Mouse (Mus musculus): ENCODE measurements around the gene Nell1.
A peak's percentile ranks its signal among the peaks of the same experiment; 100 is the strongest.

Nell1 gene

DNA sequence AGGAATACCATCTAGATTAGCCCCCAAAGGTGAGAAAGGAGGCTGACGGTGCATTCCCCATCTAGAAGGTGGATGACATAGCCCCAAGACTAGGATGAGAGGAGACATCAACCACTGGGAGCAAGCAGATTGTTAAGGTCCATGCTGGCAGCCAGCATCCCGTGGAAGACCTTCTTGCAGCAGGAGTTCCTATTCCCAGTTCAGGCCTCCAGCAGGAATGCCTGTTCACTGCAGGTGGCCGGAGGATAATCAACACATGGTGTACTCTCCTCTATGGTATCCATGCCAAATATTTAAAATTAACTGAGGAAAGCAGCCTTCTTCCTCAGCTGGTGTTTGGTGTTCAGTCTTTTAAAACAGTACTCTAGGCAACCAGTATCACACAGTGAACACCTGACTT lies 574.9 kb downstream of the Nell1 start:
- DNase-seq (ENCODE audit: low read depth, low spot score): no peak

DNA sequence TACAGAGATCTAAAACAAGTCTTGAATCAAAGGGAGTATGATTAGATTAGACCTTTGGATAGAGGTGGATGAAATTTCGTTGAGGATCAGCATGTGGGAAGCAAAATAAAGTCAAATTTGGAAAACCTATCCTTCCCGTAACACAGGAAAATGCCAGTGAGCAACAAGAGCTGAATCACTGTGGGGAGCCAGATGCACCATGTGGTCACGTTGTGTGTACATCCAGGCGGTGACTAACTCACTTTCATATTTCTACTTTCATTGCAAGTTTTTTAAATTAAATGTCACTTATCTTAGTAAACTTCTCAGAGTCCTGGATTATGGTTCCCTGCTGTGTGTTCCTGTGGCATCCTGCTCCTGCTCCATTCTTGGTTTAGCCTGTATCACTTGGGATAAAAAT lies 576.8 kb downstream of the Nell1 start:
- DNase-seq (ENCODE audit: low read depth, low spot score): no peak

DNA sequence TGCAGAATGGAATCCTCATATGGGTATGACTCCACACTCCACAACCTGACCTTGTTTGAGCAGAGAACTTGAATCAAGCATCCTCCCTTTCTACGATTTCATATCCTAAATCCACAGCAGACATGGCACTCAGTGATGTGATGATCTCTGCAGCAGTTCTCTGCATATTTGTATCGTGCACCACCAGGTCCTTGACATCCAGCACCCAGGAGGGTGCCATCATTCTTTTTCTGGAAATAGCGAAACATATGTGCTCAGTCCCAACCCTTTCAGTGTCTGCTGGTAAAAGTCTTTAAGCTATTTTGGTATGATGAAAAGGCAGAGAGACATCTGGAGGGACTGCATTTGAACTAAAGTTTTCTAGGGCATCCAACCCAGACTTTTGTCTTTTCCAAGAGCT lies 588.0 kb downstream of the Nell1 start:
- no peak for DNase-seq (ENCODE audit: low read depth, low spot score)

DNA sequence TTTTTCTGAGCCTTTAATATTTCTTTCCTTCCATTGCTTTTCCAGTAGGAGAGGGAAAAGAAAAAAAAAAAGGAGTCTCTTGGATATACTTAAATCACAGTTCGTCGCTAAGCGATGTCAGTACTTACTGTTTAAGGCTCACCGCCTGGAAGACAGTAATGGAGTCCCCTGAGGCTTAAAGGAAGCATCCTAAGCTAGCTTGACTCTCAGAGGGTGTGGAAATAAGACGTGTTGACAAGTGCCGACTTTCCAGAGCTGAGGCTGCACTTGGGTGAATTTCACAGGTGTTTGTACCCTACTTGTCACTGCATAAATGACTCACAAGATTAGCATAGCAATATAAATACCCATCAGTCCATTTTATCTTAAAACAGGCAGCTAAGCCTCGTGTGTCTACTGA lies 599.2 kb downstream of the Nell1 start:
- DNase-seq (ENCODE audit: low read depth, low spot score): no peak

DNA sequence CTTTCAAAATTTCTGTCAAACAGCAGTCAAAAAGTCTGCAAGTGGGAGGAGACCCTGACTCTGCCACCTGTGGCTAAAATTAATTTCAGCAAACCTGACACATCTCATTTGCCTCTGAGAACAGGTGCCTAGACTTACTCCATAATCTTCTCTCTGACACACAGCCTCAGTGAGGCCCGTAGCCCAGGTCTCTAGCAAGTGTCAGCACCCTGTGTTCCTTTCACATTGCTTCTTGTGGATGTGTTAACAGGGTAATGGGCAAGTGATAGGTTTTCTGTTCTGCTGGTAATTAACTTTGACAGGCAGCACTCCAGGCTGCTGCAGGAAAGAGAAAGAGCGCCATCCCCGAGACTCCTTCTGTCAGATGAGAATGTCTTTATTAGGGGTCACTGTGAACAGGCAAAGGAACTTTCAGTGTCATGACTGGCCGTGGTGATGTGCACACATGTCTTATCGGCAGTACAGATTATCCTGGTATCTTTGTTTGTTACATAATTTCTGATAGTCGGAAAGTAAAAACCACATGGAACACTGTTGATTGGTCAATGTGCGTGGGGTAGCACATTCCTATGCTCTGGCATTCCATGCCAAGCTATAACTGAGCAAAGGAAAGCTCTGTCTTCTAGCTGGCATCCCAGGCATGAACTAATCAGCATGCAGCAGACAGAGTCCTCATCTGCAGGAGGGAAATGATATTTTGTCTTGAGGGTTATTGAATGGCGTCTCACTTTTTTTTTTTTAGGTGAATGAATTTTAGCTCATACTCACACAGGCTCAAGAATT lies 614.2 kb downstream of the Nell1 start:
- no peak for DNase-seq (ENCODE audit: low read depth, low spot score)

DNA sequence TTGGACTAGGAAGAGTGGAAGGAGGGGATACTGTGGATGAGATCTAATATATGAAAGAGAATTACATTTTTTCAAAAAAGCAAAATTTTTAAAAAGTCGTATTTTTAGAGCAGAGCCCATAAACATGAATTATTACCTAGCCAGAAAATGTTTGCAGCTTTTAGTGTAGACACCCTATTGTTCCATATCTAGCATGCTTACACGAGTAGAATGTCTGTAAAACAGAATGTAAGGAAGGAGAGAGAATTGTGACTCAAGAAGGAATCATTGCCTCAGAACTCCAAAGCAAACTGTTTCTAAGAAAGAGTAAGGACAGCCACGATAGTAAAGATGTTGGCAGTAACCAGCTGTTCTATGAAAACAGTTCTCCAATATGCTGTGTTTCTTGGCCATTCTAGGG lies 624.2 kb downstream of the Nell1 start, which contains the start of gene 4933405O20Rik:
Gene 4933405O20Rik (plus strand): TSS at position 301 of the 400 bp plus-strand sequence.
- no peak for DNase-seq (ENCODE audit: low read depth, low spot score)

DNA sequence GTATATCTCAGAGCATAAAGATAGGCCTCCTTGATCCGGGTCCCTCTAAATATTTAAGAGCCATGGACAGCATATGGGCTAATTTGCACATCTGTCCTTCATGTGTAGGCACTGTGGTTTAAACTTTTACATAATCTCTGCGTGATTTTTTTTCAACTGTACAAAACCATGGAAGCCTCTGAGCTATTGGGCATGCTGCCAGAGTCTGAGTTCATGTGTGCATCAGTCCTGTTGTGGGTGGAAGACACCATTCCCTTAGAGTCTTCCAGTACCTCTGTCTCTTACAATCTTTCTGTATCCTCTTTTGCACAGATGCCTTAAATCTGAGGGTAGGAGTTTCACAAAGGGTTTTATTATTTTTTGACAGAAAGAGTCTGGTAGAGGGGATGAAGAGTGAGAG lies 639.4 kb downstream of the Nell1 start:
- DNase-seq (ENCODE audit: low read depth, low spot score): no peak

DNA sequence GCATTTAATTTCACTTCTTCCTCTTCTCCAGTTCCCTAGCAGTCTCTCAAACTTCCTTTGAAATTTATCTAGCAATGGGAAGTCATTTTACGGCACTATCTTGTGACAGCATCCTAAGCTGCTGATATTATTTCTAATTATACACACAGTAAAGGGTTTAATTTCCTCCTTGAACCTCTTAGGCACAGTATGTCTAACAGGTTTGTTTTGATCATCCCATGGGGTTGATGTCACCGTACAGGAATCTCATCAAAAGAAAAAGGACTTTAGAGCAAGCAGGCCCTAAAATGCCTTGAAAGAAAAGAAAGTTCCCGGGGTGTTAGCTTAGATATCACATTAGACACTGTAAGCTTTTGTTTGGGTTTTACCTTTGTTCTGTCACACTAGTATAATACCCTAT lies 654.5 kb downstream of the Nell1 start:
- DNase-seq (ENCODE audit: low read depth, low spot score): no peak

DNA sequence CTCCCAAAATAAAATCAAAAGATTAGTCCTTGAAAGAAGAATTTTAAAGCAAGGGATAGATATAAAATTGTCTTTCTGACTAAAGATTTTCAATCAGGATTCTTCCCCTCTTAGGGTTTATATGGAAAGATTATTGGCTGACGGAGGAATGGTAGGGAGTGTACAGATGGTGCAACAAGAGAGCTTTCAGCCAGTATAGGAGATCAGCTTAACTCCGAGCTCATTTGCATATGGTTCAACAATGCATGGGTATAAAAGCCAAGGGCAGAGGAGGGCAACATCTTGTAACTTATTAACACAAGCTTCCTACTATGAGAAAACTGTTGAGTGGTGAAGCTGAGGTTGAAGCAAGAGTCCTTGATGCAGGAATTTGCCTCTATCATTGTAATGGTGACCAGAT lies 658.5 kb downstream of the Nell1 start:
- no peak for DNase-seq (ENCODE audit: low read depth, low spot score)

DNA sequence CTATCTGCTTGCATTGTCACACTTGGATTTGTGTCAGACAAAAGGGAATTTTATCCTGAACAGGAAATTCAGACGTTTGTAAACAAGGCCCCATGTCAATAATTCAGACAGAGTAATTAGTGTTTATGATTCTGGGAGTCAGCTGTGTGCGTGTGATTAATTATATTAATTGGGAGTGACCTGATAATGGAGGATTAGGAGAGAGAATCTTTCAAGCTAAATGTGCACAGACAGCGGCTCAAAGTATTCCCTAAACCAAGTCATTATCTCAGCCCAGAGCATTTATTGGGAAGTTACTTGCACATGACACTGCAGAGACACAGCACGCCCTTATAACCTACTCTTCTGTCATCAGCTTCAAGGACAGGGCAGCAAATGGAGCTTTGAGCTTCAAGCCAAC lies 697.6 kb downstream of the Nell1 start:
- DNase-seq (ENCODE audit: low read depth, low spot score): no peak

DNA sequence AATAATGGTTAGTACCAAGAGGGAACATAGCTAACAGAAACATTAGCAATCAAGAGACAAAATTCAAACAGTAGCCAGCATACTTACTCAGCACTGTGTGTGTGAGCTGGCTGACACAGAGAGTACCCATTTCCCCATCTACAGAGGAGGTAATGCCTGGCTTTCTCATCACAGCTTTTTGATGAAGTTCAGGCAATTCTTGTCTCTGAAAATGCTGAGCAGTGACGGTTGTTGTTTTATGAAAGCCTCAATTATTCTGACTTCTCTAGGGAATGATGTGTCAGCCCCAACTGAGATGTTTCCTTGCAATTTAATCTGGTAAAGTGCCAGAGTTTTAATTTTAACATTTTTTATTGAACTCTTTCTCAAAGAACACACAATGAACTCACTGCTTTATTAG lies 700.8 kb downstream of the Nell1 start:
- DNase-seq (ENCODE audit: low read depth, low spot score): peak; percentile 8

DNA sequence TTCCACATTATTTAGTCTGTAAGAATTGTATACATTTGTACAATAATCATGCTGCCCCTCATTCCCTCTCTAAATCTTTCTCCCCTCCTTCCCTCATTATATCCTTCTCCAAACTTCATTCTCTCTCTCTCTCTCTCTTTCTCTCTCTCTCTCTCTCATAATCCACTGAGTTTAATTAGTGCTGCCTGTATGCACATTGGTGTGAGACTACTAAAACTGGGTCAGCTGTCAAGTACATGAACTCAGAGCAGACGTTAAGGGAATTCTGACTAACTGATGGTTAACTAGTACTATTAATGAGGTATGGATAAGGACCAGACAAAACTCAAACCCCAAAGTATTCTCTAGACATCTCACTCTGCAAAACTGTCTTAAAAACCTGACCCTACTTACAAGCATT lies 702.8 kb downstream of the Nell1 start:
- DNase-seq (ENCODE audit: low read depth, low spot score): no peak

DNA sequence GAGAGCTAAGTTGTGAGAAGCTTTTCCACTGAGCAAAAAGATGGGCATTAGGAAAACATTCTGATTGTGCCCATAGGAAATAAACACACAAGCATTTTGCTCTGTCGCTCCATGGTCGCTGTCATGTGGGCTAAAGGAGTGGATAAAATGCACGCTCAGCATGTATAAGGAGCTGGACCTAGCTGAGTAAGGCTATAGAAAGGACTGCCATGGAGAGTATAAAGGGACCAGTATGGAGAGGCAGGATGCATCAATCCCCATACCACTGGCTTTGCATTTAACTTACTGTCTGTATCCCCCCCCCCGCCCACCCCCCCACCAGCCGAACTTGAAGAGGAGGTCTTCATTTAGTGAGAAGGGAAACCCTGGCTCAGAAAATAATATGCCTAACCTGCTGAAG lies 711.7 kb downstream of the Nell1 start:
- no peak for DNase-seq (ENCODE audit: low read depth, low spot score)

DNA sequence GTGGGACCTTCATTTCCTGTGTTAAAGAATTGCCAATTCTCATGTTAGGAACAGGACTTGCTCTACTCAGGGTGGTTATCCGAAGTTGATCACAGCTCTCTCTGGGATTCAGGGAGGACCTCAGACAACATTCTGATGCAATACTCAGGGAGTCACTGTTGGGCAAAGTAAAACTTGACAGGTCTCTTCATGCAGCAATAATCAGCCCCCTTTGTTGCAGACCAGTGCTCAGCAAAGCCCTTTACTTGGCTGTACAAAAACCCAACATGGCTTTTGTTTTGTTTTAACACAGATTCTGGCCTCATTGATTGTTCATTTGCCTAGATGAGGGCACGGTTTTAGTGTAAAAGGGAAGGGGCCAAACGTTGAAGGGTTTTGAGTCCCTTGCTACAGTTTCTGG lies 750.5 kb downstream of the Nell1 start:
- DNase-seq (ENCODE audit: low read depth, low spot score): no peak

DNA sequence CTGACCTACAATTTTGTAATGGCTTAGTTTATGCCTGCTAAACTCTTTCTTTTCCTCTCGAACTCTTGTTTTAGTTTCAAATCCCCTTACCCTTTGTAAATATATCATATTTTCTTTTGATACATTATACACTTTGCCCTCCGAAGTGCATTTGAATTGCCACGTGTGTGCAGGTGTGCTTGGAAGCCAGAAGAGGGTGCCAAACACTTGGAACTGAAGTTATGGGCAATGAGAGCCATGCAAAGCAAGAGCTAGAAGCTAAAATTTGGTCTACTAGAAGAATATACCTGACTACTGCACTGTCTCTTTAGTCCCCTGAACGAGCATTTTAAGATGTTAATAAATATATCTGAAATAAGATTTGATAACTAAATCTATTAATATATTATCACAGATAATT lies 756.3 kb downstream of the Nell1 start:
- DNase-seq (ENCODE audit: low read depth, low spot score): no peak

DNA sequence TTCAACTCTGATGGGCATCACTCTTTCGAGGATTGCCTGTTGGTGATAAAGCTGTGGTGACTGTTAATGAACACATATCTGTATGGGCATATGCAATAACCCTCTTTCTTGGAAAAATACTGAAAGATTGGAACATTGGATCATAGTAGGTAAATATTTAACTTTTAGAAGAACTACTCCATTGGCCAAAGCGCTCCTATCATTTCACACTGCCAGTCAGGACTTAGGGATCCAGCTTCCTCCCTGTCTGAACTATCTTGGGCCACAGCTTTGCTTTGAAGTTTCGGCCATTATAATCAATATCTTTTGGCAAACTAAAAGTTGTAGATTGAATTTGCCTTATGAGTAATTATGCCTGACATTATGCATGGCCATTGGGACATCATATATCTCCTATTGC lies 780.9 kb downstream of the Nell1 start:
- DNase-seq (ENCODE audit: low read depth, low spot score): no peak

DNA sequence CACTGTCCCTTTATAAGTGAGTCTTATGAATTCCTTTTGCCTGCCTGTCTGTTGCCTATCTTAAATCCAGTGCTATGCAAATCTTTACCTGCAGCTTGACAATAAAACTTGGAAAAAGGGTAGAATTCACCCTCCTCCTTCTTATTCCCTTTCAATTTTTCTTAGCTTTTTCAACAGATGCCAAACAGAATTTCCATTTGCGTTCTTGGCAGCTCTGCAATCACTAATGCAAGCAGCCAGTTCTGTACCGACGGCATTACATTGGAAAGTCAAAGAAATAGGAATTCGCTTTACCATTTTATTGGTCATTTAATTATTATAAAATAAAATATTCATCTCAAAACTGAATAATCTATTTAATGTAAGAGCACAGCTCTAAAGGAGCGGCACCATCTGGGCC lies 781.7 kb downstream of the Nell1 start:
- DNase-seq (ENCODE audit: low read depth, low spot score): peak; percentile 12

DNA sequence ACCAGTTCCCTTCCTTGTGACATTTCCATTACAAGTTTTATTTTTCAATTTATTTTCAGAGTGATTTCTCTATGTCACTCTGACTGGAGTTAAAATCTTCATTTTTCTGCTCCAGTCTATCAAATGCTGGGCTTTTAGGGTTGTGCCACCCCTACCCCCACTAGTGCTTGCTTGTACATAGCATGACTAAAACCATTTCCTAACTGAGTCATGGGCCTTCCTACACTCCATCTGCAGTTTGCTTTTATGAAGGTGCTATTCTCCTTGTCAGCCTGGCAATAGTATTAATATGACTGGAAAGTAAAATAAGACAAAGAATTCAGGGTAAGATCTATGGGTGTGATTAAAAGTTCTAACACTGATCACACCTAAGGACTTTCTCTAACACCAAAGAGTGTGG lies 798.9 kb downstream of the Nell1 start:
- no peak for DNase-seq (ENCODE audit: low read depth, low spot score)

DNA sequence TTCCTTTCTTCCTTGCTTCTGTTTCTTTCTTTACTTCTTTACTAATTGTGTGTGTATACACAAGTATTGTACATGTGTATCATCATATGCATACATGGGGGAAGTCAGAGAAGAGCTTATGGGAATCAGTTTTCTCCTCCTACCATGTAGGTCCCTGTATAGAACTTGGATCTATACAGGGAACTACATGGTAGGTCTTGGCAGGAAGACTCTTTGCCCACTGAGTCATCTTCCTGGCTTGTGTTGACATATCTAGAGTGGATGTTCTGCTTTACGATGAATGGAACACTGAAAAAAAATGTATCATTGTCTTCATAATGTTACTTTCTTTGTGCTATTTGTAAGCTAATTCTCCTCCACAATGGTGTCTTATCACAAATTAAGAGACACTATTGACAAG lies 806.4 kb downstream of the Nell1 start:
- no peak for DNase-seq (ENCODE audit: low read depth, low spot score)

DNA sequence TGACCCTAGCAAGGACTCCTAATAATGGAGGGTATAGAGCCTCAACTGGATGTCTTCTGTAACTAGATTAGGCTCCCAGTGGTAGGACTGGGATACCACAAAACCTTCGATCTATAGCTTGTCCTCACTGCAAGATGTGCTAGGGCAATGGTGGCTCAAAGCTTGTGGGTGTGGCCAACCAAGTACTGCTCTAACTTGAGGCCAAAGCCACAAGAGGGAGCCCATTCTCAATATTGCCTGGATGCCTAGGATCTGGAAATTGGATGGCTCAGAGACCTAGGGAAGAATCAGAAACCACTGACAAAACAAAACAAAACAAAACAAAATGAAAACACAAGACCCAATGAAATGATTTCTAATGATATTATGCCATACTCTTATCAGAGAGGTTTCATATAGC lies 809.0 kb downstream of the Nell1 start:
- no peak for DNase-seq (ENCODE audit: low read depth, low spot score)

DNA sequence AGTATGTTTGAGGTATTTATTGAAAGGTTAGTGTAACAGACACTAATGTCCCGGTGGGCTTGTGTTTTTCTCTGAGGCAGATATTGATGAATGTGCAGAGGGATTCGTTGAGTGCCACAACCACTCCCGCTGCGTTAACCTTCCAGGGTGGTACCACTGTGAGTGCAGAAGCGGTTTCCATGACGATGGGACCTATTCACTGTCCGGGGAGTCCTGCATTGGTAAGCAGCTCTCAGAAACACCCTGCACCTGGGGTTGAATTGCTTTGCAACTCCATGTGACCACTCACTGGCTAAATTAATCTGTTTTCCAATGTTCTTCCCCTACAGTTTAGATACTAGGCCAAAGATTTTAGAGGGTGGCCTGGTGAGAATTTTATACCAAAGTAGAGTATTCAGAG lies 851.5 kb downstream of the Nell1 start:
- DNase-seq (ENCODE audit: low read depth, low spot score): no peak

DNA sequence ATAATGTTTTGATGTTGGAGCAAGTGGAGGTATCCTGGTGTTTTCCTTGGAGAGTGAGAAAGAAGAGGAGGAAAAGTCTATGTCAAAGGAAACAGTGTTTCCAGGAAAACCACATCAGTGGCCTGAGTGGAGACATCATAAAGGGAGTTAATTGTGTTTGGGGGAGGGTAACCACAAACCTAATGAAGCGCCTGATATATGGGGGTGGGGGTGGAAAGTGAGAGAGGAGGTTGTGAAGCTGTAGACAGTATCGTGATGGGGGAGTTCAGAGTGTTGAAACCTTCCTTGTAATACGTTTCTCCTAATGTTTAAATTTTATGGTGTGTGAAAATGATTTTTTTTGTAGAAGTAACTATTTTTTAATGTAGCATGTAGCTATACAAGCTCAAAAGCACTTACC lies 858.1 kb downstream of the Nell1 start:
- DNase-seq (ENCODE audit: low read depth, low spot score): no peak

DNA sequence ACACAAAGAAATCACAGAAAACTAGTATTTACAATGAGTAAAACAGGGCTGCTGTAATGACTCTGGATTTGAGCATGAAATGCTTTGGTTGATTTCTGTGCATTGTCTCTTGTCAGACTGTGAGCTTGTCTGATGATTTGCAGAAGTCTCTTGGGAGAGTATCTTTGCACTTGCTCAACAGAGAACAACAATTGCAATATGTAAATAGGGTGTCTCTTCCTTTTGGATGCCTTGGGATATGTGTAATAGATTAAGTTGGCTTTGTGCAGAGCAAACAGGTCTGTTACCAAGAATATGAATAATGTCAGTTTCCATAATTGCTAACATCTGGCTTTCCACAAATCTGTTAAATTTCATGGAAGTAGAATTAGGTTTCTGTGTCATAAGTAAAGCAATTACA lies 868.0 kb downstream of the Nell1 start:
- no peak for DNase-seq (ENCODE audit: low read depth, low spot score)

DNA sequence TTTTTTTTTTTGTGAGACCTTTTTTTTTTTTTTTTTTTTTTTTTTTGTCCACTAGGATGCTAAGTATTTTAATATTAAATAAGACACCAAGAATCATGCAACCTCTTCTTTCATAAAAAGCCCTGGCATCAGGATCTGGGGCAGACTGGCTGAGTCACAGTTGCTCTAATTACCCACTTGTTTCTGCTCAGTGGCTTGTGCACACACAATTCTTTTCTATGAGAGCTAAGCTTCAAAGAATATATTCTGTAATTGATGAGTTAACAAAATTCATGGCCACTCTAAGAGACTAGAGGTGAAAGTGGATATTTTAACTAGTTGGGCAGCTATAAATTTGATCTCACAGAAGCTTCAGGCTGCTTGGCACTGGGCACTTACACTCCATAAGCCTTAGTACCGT lies 873.3 kb downstream of the Nell1 start:
- DNase-seq (ENCODE audit: low read depth, low spot score): no peak
